Mouse (Mus musculus): Measurements from ENCODE around the gene Phka2. TPM values are rescaled to one million over a fixed set of nuclear protein-coding genes. Genes with fewer than 3 reads are reported as not detected.

Gene Phka2
- total and polyA plus RNA-seq, 2 experiments: 15.2 to 28.6 TPM

GRCm38 (mm10) chrX:160610882-160611644 is 109.1 kb downstream of the Phka2 start:
- H3K9ac ChIP-seq (ENCODE audit: low read depth, low read length): no peak overlapping the region
- H3K4me1 ChIP-seq (ENCODE audit: control insufficient read depth, insufficient read depth, low read length): no peaks in the 10 kb centered on the region
- 57% methylated on average over 4 of the region's 4 CpGs for WGBS
- no peak for DNase-seq (ENCODE audit: extremely low read depth, low read depth, low spot score)
- no peak overlapping the region for H3K27ac ChIP-seq (replicated peaks; ENCODE audit: insufficient read depth, low read depth, low read length)
- no peaks in the 10 kb centered on the region for H3K36me3 ChIP-seq (ENCODE audit: control insufficient read depth, insufficient read depth, low read length)
- H3K27me3 ChIP-seq (ENCODE audit: control insufficient read depth, insufficient read depth, low read length): no peaks in the 10 kb centered on the region
- no peaks in the 10 kb centered on the region for H3K79me2 ChIP-seq (ENCODE audit: control insufficient read depth, insufficient read depth, low read length)
- no peak for TF ChIP-seq POLR2A (IDR thresholded peaks at IDR 0.05; ENCODE audit: extremely low read depth, insufficient read depth, low read length)
- no peak for TF ChIP-seq CTCF (IDR thresholded peaks at IDR 0.05; ENCODE audit: low read depth, low read length)
- no peak overlapping the region for H3K4me3 ChIP-seq (ENCODE audit: insufficient read depth, low read depth, low read length)

Other genes starting within 250 kb of the Phka2 start
- gene Adgrg2, start 111.5 kb upstream of the Phka2 start, total RNA-seq (2014; rRNA removed): 0.20 and 0.55 TPM in 2 replicates
- 0.01 and 0.09 TPM in 2 replicates for gene Adgrg2, start 111.5 kb upstream of the Phka2 start, polyA plus RNA-seq (2012; rRNA removed)
- gene Ppef1, start 233.6 kb downstream of the Phka2 start, total RNA-seq (2014; rRNA removed): not detected in 2 replicates
- not detected in 2 replicates for gene Ppef1, start 233.6 kb downstream of the Phka2 start, polyA plus RNA-seq (2012; rRNA removed)